Mouse (Mus musculus) left cerebral cortex, adult 18-20 months (tissue): ENCODE data around the gene Tm9sf1. TPM values are rescaled to one million over a fixed set of nuclear protein-coding genes. Genes with fewer than 3 reads are reported as not detected.

Experiments used
- DNase-seq, 2 experiments: peaks; one replicate each; pipeline ENCODE4 v3.0.0; 2021 to 2022; ENCODE audit warnings: low spot score in 2 of 2, mixed read lengths in 1 of 2
- total RNA-seq, 2 experiments: library from RNA; stranded (reverse); gene quantifications; 2 replicates each; pipeline ENCODE4 v1.2.3; 2021

Gene Tm9sf1
- total RNA-seq, 2 experiments from 2014 or later = 37.0 to 39.8 TPM

DNA sequence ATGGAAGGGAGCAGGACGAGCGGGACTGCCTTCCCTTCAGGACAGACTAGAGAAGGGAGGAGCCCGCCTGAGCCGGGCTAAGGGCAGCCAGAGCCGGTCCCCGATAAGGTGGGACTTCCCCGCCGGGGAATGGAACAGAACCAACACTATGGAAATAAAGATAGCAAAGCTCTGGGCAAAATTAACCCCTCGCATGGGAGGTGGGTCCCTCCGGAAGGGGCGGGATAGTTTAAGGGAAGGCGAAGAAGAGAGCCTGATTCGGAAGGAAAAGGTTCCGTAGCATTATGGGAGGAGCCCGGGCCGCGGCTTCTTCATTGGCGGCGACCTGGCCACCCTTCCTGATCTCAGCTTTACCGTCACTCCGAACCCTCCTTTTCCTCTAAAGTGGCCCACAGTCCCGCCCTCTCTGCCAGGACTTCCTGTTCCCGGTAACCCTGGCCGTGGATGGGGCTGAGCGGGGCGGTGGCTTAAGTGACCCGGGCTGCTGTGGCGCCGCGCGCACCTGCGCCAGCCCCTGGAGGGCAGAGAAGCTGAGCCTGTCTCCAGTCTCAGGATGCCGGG, 52.2 kb downstream of the Tm9sf1 start, which contains the start of gene Rnf31:
Rnf31 (plus strand) TSS at position 378 of the 561 bp plus-strand sequence.
- DNase-seq = peak; percentile 91 to 94

- peak; percentile 85 to 90 for DNase-seq
Measured at GRCm38 (mm10) chr14:55590748-55591330, 52.8 kb downstream of the Tm9sf1 start, which contains the start of gene Psme2. Psme2 (minus strand) TSS chr14:55591113.

DNA sequence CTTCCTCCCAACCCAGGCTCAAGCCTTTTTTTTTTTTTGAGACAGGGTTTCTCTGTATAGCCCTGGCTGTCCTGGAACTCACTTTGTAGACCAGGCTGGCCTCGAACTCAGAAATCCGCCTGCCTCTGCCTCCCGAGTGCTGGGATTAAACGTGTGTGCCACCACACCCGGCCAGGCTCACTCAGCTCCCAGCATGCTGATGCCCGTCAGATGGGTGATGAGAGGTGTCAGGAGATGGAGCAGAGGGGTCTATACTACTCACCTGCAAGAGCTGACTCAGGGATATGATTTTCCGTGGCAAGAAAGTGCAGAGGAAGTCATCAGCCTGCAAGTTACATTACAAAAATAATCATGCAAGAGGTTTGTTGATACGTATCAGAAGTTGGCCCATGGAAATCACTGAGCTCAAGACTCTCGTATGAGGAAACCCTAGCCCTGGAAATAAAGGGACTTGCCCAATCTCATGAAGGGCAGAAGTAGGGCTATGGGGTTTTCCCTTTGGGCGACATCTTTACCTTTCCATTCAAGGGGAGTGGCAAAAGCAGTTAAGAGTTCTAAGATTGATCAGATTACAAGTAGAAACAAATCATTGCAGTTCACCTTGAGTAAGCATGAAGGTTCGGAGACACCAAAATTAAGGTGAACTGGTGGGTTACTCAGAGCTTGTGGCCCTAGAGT, 53.7 kb downstream of the Tm9sf1 start:
- no peak for DNase-seq

DNA sequence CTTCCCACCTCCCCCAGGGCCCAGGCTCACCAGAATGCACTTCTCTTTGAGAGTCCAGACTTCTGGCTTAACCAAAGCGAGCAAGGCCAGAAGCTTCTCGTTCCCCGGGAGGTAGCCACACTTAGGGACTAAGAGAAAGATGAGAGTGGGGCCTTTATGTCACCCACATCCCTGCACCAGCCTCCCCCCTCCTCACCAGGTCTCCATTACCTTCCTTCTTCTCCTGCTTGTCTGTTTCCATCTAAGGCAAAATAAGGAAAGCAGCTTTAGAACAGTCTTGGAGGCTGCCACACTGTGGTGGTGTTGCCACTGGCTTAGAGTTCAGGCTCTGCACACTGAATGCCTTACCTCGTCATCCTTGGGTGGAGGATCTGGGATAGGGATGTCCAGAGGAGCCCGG, 54.3 kb downstream of the Tm9sf1 start:
- no peak for DNase-seq

DNA sequence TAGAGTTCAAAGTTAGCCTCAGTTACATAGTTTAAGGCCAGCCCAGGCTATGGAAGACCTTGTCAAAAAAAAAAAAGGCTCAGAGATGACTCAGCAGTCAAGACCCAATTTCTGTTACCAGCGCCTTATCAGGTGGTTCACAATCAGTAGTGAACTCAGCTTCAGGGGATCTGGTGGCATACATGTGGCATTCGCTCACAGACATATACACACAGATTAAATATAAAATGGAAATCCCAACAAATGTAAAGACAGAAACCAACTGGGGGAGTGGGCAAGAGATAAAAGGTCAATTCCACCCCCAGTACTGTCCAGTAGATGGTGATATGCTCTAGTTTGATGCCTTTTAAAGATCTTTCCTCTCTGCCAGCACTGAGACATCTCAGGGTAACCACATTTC, 57.5 kb downstream of the Tm9sf1 start:
- DNase-seq = no peak

Other genes with a start within 250 kb of the Tm9sf1 start
- 10 to 100 TPM; 19.0 to 19.2 TPM for gene Dhrs4, start 165.0 kb downstream of the Tm9sf1 start, total RNA-seq
- gene Carmil3, start 153.2 kb downstream of the Tm9sf1 start, total RNA-seq = 10 to 100 TPM; 38.0 to 49.1 TPM
- gene Cpne6, start 133.4 kb downstream of the Tm9sf1 start, total RNA-seq = 100 to 1,000 TPM; 218 to 223 TPM
- 1 to 10 TPM in 1 of 2 experiments, under 1 TPM in 1; 0.82 to 1.4 TPM for gene Nrl, start 118.8 kb downstream of the Tm9sf1 start, total RNA-seq
- gene Pck2, start 103.5 kb downstream of the Tm9sf1 start, total RNA-seq = 10 to 100 TPM; 27.6 to 37.2 TPM
- 10 to 100 TPM; 83.6 to 86.8 TPM for gene Dcaf11, start 83.8 kb downstream of the Tm9sf1 start, total RNA-seq
- gene A730061H03Rik, start 83.4 kb downstream of the Tm9sf1 start, total RNA-seq = not detected
- not detected for gene Fitm1, start 68.2 kb downstream of the Tm9sf1 start, total RNA-seq
- gene Psme1, start 65.7 kb downstream of the Tm9sf1 start, total RNA-seq = 10 to 100 TPM; 47.2 to 58.6 TPM
- gene Emc9, start 58.5 kb downstream of the Tm9sf1 start, total RNA-seq = 10 to 100 TPM; 44.7 to 58.2 TPM
- gene Psme2, start 52.7 kb downstream of the Tm9sf1 start, total RNA-seq = 10 to 100 TPM; 59.6 to 65.7 TPM
- gene Rnf31, start 52.1 kb downstream of the Tm9sf1 start, total RNA-seq = 10 to 100 TPM; 42.0 to 46.2 TPM
- 10 to 100 TPM; 11.7 to 11.8 TPM for gene Irf9, start 40.2 kb downstream of the Tm9sf1 start, total RNA-seq
- gene Rec8, start 25.8 kb downstream of the Tm9sf1 start, total RNA-seq = 1 to 10 TPM; 1.7 to 2.7 TPM
- 100 to 1,000 TPM; 106 to 116 TPM for gene Ipo4, start 7.8 kb downstream of the Tm9sf1 start, total RNA-seq
- gene Gm49378, start 5.9 kb downstream of the Tm9sf1 start, total RNA-seq = 1 to 10 TPM; 3.6 to 4.3 TPM
- gene Tssk4, start 6.4 kb upstream of the Tm9sf1 start, total RNA-seq = 1 to 10 TPM in 1 of 2 experiments, under 1 TPM in 1; 0.94 to 1.1 TPM
- 10 to 100 TPM; 40.1 to 42.2 TPM for gene Mdp1, start 16.7 kb upstream of the Tm9sf1 start, total RNA-seq
- gene Gmpr2, start 28.1 kb upstream of the Tm9sf1 start, total RNA-seq = 10 to 100 TPM; 20.1 to 22.8 TPM
- gene Nedd8, start 28.3 kb upstream of the Tm9sf1 start, total RNA-seq = 100 to 1,000 TPM; 318 to 349 TPM
- gene Tinf2, start 38.0 kb upstream of the Tm9sf1 start, total RNA-seq = 10 to 100 TPM; 14.8 to 19.7 TPM
- not detected for gene Tgm1, start 70.1 kb upstream of the Tm9sf1 start, total RNA-seq
- gene Rabggta, start 78.5 kb upstream of the Tm9sf1 start, total RNA-seq = 10 to 100 TPM; 47.1 to 51.2 TPM
- gene Dhrs1, start 101.9 kb upstream of the Tm9sf1 start, total RNA-seq = 10 to 100 TPM; 86.9 to 88.7 TPM
- 10 to 100 TPM; 10.7 to 11.6 TPM for gene Nop9, start 101.9 kb upstream of the Tm9sf1 start, total RNA-seq
- gene Cideb, start 114.7 kb upstream of the Tm9sf1 start, total RNA-seq = 1 to 10 TPM; 2.3 to 2.4 TPM
- gene Ltb4r2, start 117.6 kb upstream of the Tm9sf1 start, total RNA-seq = under 1 TPM; 0.26 to 0.52 TPM
- under 1 TPM in 1 of 2 experiments, not detected in 1; 0.33 TPM for gene Ltb4r1, start 122.2 kb upstream of the Tm9sf1 start, total RNA-seq
- 1 to 10 TPM; 4.9 to 8.6 TPM for gene Adcy4, start 140.3 kb upstream of the Tm9sf1 start, total RNA-seq
- 1 to 10 TPM in 1 of 2 experiments, under 1 TPM in 1; 0.44 to 1.7 TPM for gene Ripk3, start 145.1 kb upstream of the Tm9sf1 start, total RNA-seq
- 1 to 10 TPM; 3.0 to 3.3 TPM for gene Nfatc4, start 179.3 kb upstream of the Tm9sf1 start, total RNA-seq
- gene Nynrin, start 210.2 kb upstream of the Tm9sf1 start, total RNA-seq = 1 to 10 TPM; 6.2 to 9.0 TPM
- gene Cbln3, start 240.6 kb upstream of the Tm9sf1 start, total RNA-seq = under 1 TPM; 0.16 to 0.23 TPM
- 10 to 100 TPM; 12.3 to 13.0 TPM for gene Khnyn, start 241.1 kb upstream of the Tm9sf1 start, total RNA-seq